In the genomic region with DNA sequence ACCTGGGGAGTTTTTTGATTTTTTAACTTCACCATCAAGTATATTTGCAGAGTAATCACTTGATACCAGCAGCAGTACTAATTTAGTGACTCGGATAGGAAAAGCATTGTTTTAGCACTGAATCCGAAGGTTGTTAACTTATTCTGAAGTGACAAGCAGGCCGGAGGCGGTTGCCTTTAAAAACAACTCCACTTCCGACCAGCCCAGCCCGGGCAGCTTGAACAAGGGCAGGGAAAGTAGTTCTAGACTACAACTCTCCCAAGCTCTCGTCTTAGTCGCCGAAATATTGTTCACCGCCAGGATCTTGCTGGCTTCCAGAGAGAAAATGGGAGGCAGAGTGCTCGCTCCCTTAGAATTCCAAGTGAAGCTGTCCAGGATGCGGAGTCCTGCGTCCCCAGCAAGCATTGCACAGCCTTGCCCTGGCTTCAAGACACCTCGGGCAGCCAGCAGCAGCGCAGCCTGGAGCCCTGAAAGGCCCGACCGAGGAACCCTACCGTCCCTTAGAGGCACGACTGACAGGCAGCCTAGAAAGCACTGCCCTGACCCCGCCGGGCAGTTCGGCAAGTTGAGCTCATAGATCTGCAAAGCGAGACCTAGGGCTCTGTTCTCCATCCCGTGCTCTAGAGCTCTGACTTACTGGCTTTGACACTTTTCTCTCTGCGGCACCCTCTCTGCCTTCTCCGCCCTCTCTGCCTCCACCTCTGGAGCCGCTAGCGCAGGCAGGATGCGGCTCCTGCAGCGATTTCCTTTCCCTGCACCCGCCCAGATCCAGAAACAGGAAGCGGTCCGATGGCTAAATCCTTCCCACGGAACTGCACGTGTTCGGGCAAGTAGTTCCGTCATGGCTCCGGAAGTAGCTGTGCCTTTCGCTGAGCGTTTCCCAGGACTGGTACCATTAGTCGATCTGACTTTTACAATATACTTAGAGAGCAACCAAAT, we compare ENCODE assay signal across 8 mouse cellular contexts. TPM values are rescaled to one million over a fixed set of nuclear protein-coding genes. Genes with fewer than 3 reads are reported as not detected.
DNase-seq lines count a peak whose midpoint lies in the region; ATAC-seq and TF ChIP-seq lines count a peak whose summit lies in the region.

Gene Klhl20 (minus strand): TSS at position 786 of the 939 bp plus-strand sequence.

- H3K27ac ChIP-seq in forebrain, embryonic 16.5 days (ENCODE audit: low read length) = peak within 1 kb of the TSS; percentile 82
- peak within 1 kb of the TSS; percentile 88 for H3K27ac ChIP-seq in layer of hippocampus, adult 2 months
- peak within 1 kb of the TSS; percentile 86 for H3K27ac ChIP-seq in lung, embryonic 14.5 days (ENCODE audit: low read depth)
- H3K27ac ChIP-seq in olfactory bulb, adult 2 months (ENCODE audit: insufficient read depth, low read depth, low read length) = peak within 1 kb of the TSS; percentile 44
- H3K27ac ChIP-seq in thymus, adult 2 months (ENCODE audit: control insufficient read depth, insufficient read depth, low read length) = peak within 1 kb of the TSS; percentile 77

- H3K4me1 ChIP-seq in G1E (ENCODE audit: insufficient read depth, low read depth, low read length) = peaks cover 18% of the 10 kb centered on the region
- peaks cover 13% of the 10 kb centered on the region for H3K4me1 ChIP-seq in forebrain, embryonic 16.5 days (replicated peaks; ENCODE audit: control insufficient read depth, insufficient read depth, low read length)
- no peaks in the 10 kb centered on the region for H3K4me1 ChIP-seq in lung, embryonic 14.5 days (ENCODE audit: insufficient read depth)
- peaks cover 9% of the 10 kb centered on the region for H3K4me1 ChIP-seq in olfactory bulb, adult 2 months (ENCODE audit: control insufficient read depth, insufficient read depth, low read length)
- no peaks in the 10 kb centered on the region; the same call in 1 of the 2 replicates for H3K4me1 ChIP-seq in thymus, adult 2 months (replicated peaks; ENCODE audit: control insufficient read depth, insufficient read depth, low read length)

- peak within 1 kb of the TSS; percentile 91 for H3K4me3 ChIP-seq in G1E (ENCODE audit: low read depth, low read length)
- H3K4me3 ChIP-seq in forebrain, embryonic 16.5 days (replicated peaks; ENCODE audit: low read length) = peak within 1 kb of the TSS; percentile 95
- H3K4me3 ChIP-seq in layer of hippocampus, adult 2 months = peak within 1 kb of the TSS; percentile 73
- H3K4me3 ChIP-seq in lung, embryonic 14.5 days (ENCODE audit: low read depth, low read length) = peak within 1 kb of the TSS; percentile 82
- peak within 1 kb of the TSS; percentile 65 for H3K4me3 ChIP-seq in olfactory bulb, adult 2 months (ENCODE audit: insufficient read depth, low read depth, low read length)
- peak within 1 kb of the TSS; percentile 92 for H3K4me3 ChIP-seq in thymus, adult 2 months (ENCODE audit: control insufficient read depth, insufficient read depth, low read length)

- WGBS in forebrain, embryonic 16.5 days = 2% methylated on average over 41 of the region's 41 CpGs
- WGBS in lung, embryonic 14.5 days = under 1% methylated on average over 41 of the region's 41 CpGs
- WGBS in olfactory bulb, adult 2 months = under 1% methylated on average over 41 of the region's 41 CpGs
- WGBS in thymus, adult 2 months = under 1% methylated on average over 41 of the region's 41 CpGs

- peak within 1 kb of the TSS; percentile 88 for H3K4me2 ChIP-seq in forebrain, embryonic 16.5 days (ENCODE audit: low read length)
- peak within 1 kb of the TSS; percentile 82 for H3K4me2 ChIP-seq in lung, embryonic 14.5 days

- H3K9ac ChIP-seq in forebrain, embryonic 16.5 days (replicated peaks; ENCODE audit: low read depth, low read length) = peak within 1 kb of the TSS; percentile 79
- H3K9ac ChIP-seq in lung, embryonic 14.5 days = peak within 1 kb of the TSS; percentile 89

- H3K36me3 ChIP-seq in G1E (replicated peaks) = peaks cover 22% of the 10 kb centered on the region
- no peaks in the 10 kb centered on the region for H3K36me3 ChIP-seq in forebrain, embryonic 16.5 days (ENCODE audit: control insufficient read depth, insufficient read depth)
- no peaks in the 10 kb centered on the region for H3K36me3 ChIP-seq in lung, embryonic 14.5 days (ENCODE audit: insufficient read depth)
- no peaks in the 10 kb centered on the region for H3K36me3 ChIP-seq in thymus, adult 2 months (ENCODE audit: control insufficient read depth, insufficient read depth, low read length)

- no peaks in the 10 kb centered on the region for H3K9me3 ChIP-seq in G1E (replicated peaks)
- H3K9me3 ChIP-seq in forebrain, embryonic 16.5 days (ENCODE audit: control insufficient read depth, low read length) = no peaks in the 10 kb centered on the region
- no peaks in the 10 kb centered on the region for H3K9me3 ChIP-seq in lung, embryonic 14.5 days (ENCODE audit: low read depth, low read length)

- peak; percentile 95 for ATAC-seq in G1E (ENCODE audit: extremely low read depth, insufficient number of reproducible peaks, low FRiP score, poor library complexity, severe bottlenecking)
- ATAC-seq in forebrain, embryonic 16.5 days = peak; percentile 99
- ATAC-seq in lung, embryonic 14.5 days (ENCODE audit: insufficient read depth) = peak; percentile 98

- no peaks in the 10 kb centered on the region; the same call in 1 of the 2 replicates for H3K27me3 ChIP-seq in G1E (ENCODE audit: insufficient read depth, low read length)
- H3K27me3 ChIP-seq in forebrain, embryonic 16.5 days (replicated peaks; ENCODE audit: control insufficient read depth, insufficient read depth, low read length) = no peaks in the 10 kb centered on the region
- H3K27me3 ChIP-seq in lung, embryonic 14.5 days (ENCODE audit: insufficient read depth, low read length) = no peaks in the 10 kb centered on the region
- H3K27me3 ChIP-seq in thymus, adult 2 months (ENCODE audit: control insufficient read depth, insufficient read depth, low read length) = no peaks in the 10 kb centered on the region

- peak; percentile 80 for TF ChIP-seq POLR2A in olfactory bulb, adult 2 months (IDR thresholded peaks at IDR 0.05; ENCODE audit: insufficient read depth, low read depth, low read length)
- TF ChIP-seq POLR2A in thymus, adult 2 months (IDR thresholded peaks at IDR 0.05; ENCODE audit: control insufficient read depth, extremely low read depth, insufficient read depth, low read length, poor library complexity) = peak; percentile 92

- intact Hi-C loops in heart, postnatal 36 days (cut with DNase I) = loop anchor here (2.0 to 5.0 kb wide), 3 partner anchors 59 to 116 kb away; partner anchors contain the start of genes Cenpl, Dars2 and Zbtb37

- peak; percentile 68 for DNase-seq in G1E (ENCODE audit: low spot score)
- peak; percentile 86 to 95 for DNase-seq in cerebellum, adult 18-20 months
- DNase-seq in heart, postnatal 36 days = peak; percentile 96 to 97
- DNase-seq in layer of hippocampus, adult 2 months (ENCODE audit: low spot score in 2 of 2) = peak; percentile 93 to 95
- peak; percentile 99 for DNase-seq in lung, embryonic 14.5 days
- peak; percentile 94 for DNase-seq in thymus, adult 2 months

- no peak for TF ChIP-seq CTCF in G1E (IDR thresholded peaks at IDR 0.05; ENCODE audit: low read depth, low read length)
- TF ChIP-seq CTCF in layer of hippocampus, adult 2 months (conservative IDR thresholded peaks at IDR 0.05) = peak; percentile 31
- no peak for TF ChIP-seq CTCF in lung, embryonic 14.5 days (IDR thresholded peaks at IDR 0.05; ENCODE audit: low read depth)
- TF ChIP-seq CTCF in olfactory bulb, adult 2 months (IDR thresholded peaks at IDR 0.05; ENCODE audit: insufficient read depth, low read depth, low read length) = no peak
- TF ChIP-seq CTCF in thymus, adult 2 months (IDR thresholded peaks at IDR 0.05; ENCODE audit: borderline replicate concordance, control insufficient read depth, extremely low read depth, insufficient read depth, low read length, poor library complexity) = no peak

RNA-seq across cellular contexts. Expression of gene Klhl20, which starts in this region (rescaled TPM):
- 52.5 and 56.2 TPM in 2 replicates for total RNA-seq in G1E (2014; fragmentation: Nextera tagmentation)
- 23.7 and 27.3 TPM in 2 replicates for total RNA-seq in G1E (2017)
- 1.6 and 2.9 TPM in 2 replicates for polyA plus RNA-seq in G1E (2012)
- polyA plus RNA-seq in forebrain, embryonic 16.5 days (2015; fragmentation: Nextera tagmentation; extraction: Ambion mirVana) = 22.4 and 23.4 TPM in 2 replicates
- 10 to 100 TPM in 1 of 2 experiments, 1 to 10 TPM in 1; 9.7 to 12.2 TPM for total RNA-seq in heart, postnatal 36 days (2021)
- total RNA-seq in layer of hippocampus, adult 2 months (2021) = 10 to 100 TPM; 16.3 to 17.3 TPM
- 17.7 and 18.5 TPM in 2 replicates for polyA plus RNA-seq in lung, embryonic 14.5 days (2014; fragmentation: Nextera tagmentation; extraction: Ambion mirVana)
- polyA plus RNA-seq in olfactory bulb, adult 2 months (2012; ENCODE audit: insufficient read depth, insufficient read length, low replicate concordance, missing spikeins) = not detected in 2 replicates
- 19.1 and 19.3 TPM in 2 replicates for polyA plus RNA-seq in thymus, adult 2 months (2012; rRNA removed)

Comparison
In these comparisons a context has a peak if more than half of its experiments do, and no peak if none do; other contexts are left out.
1. Peak in every context shown above with its lines: DNase-seq, ATAC-seq, H3K4me3 ChIP-seq and H3K27ac ChIP-seq.